Mouse (Mus musculus): Measurements from ENCODE around the gene Pgrmc2.

DNA sequence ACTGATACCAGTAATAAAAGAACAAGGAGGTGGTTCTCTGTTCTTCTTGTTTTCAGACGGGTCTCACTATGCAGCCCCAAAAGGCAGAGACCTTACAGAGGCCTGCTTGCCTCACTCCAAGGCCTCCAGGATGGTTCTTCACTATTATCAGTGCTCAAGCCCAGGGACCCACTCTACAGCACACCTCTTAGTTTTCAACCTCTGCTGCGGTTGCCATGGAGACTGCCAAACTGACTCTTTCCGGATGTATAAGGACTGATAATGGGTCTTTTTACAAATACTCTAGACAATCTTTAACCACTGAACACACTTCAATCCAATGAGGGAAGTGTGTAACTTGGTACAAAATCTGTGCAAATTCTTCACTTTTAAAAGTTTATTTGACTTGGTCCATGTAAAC, 2.1 kb downstream of the Pgrmc2 start:
- no peak for TF ChIP-seq CTCF (IDR thresholded peaks at IDR 0.05; ENCODE audit: low read depth, low read length)
- TF ChIP-seq POLR2A (IDR thresholded peaks at IDR 0.05; ENCODE audit: extremely low read depth, insufficient read depth, low read length): no peak
